Mouse (Mus musculus): ENCODE results near the gene Anapc5.

The Anapc5 gene

GRCm38 (mm10) chr5:122820777-122821523 is at the start of gene Anapc5:
Gene Anapc5 (minus strand): TSS chr5:122821339.
- peak; percentile 97 for DNase-seq

- no peak for DNase-seq
Observed at GRCm38 (mm10) chr5:122863053-122863452, 41.9 kb upstream of the Anapc5 start.

GRCm38 (mm10) chr5:122855858-122856257 is 34.7 kb upstream of the Anapc5 start:
- no peak for DNase-seq

- DNase-seq = no peak
Observed at GRCm38 (mm10) chr5:122852611-122853010, 31.5 kb upstream of the Anapc5 start.

GRCm38 (mm10) chr5:122850319-122851002 is 29.3 kb upstream of the Anapc5 start:
- DNase-seq = peak; percentile 89

- DNase-seq = peak; percentile 98
Observed at GRCm38 (mm10) chr5:122849521-122850318, 28.6 kb upstream of the Anapc5 start, which contains the start of gene Rnf34. Gene Rnf34 (plus strand): TSS chr5:122850048.

- DNase-seq = no peak
Observed at GRCm38 (mm10) chr5:122843799-122844198, 22.7 kb upstream of the Anapc5 start.

- DNase-seq = no peak
Observed at GRCm38 (mm10) chr5:122841126-122841525, 20.0 kb upstream of the Anapc5 start.

GRCm38 (mm10) chr5:122832996-122833395 is 11.9 kb upstream of the Anapc5 start:
- DNase-seq = peak; percentile 35

- DNase-seq = no peak
Observed at GRCm38 (mm10) chr5:122832536-122832935, 11.4 kb upstream of the Anapc5 start.

- no peak for DNase-seq
Observed at GRCm38 (mm10) chr5:122825099-122825498, 4.0 kb upstream of the Anapc5 start.

- peak; percentile 59 for DNase-seq
Observed at GRCm38 (mm10) chr5:122824450-122824849, 3.3 kb upstream of the Anapc5 start.

- DNase-seq = peak; percentile 56
Observed at GRCm38 (mm10) chr5:122823976-122824375, 2.8 kb upstream of the Anapc5 start.

GRCm38 (mm10) chr5:122822441-122822840 is 1.3 kb upstream of the Anapc5 start:
- DNase-seq = no peak

- no peak for DNase-seq
Observed at GRCm38 (mm10) chr5:122821524-122821885, 366 bp upstream of the Anapc5 start.

GRCm38 (mm10) chr5:122812699-122813098 is 8.4 kb downstream of the Anapc5 start:
- DNase-seq = no peak

GRCm38 (mm10) chr5:122811364-122812079 is 9.6 kb downstream of the Anapc5 start:
- peak; percentile 90 for DNase-seq

GRCm38 (mm10) chr5:122805503-122805902 is 15.6 kb downstream of the Anapc5 start:
- no peak for DNase-seq

GRCm38 (mm10) chr5:122802706-122803105 is 18.4 kb downstream of the Anapc5 start:
- DNase-seq = no peak

- no peak for DNase-seq
Observed at GRCm38 (mm10) chr5:122801684-122802083, 19.5 kb downstream of the Anapc5 start.

GRCm38 (mm10) chr5:122800345-122801010 is 20.7 kb downstream of the Anapc5 start:
- DNase-seq = no peak
